Mouse (Mus musculus) heart, embryonic 10.5 days (tissue): ENCODE data around the gene B3gnt8. TPM values are rescaled to one million over a fixed set of nuclear protein-coding genes. Genes with fewer than 3 reads are reported as not detected.

Source experiments
- DNase-seq: peaks from one replicate; pipeline ENCODE4 v3.0.0-alpha.2; 2017; ENCODE audit warnings: low spot score
- H3K27ac ChIP-seq: fragments of 300-500 bp; sonication (generic); 2 replicates; pipeline ENCODE4 v1.5.1; 2016; ENCODE audit warnings: mild to moderate bottlenecking
- H3K27me3 ChIP-seq: fragments of 300-500 bp; sonication (generic); 2 replicates; pipeline ENCODE4 v1.6.1; 2016; ENCODE audit warnings: mild to moderate bottlenecking; ENCODE audit not compliant: poor library complexity, insufficient read depth, severe bottlenecking
- H3K36me3 ChIP-seq: fragments of 300-500 bp; sonication (generic); 2 replicates; pipeline ENCODE4 v1.6.1; 2016; ENCODE audit warnings: mild to moderate bottlenecking, moderate library complexity
- H3K4me1 ChIP-seq: fragments of 300-500 bp; sonication (generic); 2 replicates; pipeline ENCODE4 v1.6.1; 2016; ENCODE audit warnings: mild to moderate bottlenecking
- H3K4me3 ChIP-seq: fragments of 300-500 bp; sonication (generic); 2 replicates; pipeline ENCODE4 v1.5.1; 2016; ENCODE audit warnings: mild to moderate bottlenecking, moderate library complexity
- H3K9me3 ChIP-seq: fragments of 300-500 bp; sonication (generic); 2 replicates; pipeline ENCODE4 v1.6.1; 2016; ENCODE audit warnings: mild to moderate bottlenecking, moderate library complexity
- WGBS: fragments of 180-500 bp; shearing (Covaris S2); methylation state at CpG from one replicate; pipeline ENCODE4 v1.1.7; 2016; 5-methylcytosine and 5-hydroxymethylcytosine counted together
- polyA plus RNA-seq: library from polyadenylated mRNA; unstranded; fragments of >200 nt; fragmentation: Nextera tagmentation; extraction: Ambion mirVana; gene quantifications from 2 replicates; pipeline ENCODE4 v1.2.1, GENCODE M21; 2016

B3gnt8 gene
- polyA plus RNA-seq, 1 experiment from 2014 or later, result 5.4 TPM

DNA sequence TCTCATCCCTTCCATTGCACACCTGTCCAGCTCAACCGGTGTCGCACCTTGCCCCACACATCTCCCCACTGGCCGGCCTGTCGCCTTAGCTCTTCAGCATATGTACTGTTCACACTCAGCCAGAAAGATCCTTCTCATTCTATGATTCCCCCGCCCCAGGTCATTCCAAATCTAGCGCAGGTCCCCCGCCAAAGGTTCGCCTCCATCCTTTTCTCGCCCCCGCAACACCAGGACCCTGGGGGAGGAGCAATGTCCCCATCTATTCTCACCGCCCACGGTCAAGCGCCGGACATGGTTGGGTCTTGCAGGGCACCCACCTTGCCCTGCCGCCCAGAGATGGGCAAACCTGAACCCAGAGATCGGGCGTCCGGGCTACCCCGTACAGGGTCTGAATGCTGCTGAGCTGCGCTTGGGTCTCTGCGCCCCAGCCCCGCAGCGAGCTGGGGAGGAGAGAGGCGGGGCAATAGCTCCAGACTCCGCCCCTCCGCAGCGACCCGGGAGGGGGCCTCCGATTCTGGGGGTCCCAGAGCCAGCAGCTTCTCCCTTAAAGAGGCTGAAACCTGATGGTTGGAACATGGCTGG is 48.4 kb downstream of the B3gnt8 start, which contains the start of gene Tmem91:
Gene Tmem91, minus strand, starts transcription at position 448 of the 582 bp plus-strand sequence.
- 3% methylated on average over 29 of the region's 29 CpGs for WGBS
- peaks cover 45% of the 10 kb centered on the region for H3K27me3 ChIP-seq

DNA sequence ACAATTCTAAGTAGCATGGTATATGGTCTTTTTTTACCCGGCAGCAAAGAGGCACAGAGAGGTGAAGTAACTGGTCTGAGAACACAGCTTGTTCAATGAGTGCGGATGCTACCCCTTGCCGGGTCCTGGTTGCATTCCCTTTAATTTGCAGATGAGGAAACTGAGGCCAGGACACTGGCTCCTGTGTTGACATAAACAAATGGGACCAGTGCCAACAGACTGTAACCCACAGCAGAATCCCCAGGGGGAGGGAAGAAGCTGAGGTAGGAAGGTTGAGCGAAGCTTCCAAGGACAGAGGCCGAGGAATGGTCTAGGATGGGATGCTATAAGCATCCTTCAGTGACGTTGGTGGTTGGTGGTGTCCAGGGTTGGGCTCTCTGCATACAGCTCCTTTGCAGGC is 49.0 kb downstream of the B3gnt8 start:
- Histone ChIP-seq H3K27me3 (peaks cover 45% of the 10 kb centered on the region), H3K36me3 (no peaks in the 10 kb centered on the region), H3K9me3 (peaks cover 4% of the 10 kb centered on the region), H3K4me1 (peaks cover 16% of the 10 kb centered on the region; the same call in 1 of the 2 replicates), H3K27ac (no peak overlapping the region), H3K4me3 (peak overlapping the region; percentile 48; the same call in 1 of the 2 replicates)
- 42% methylated on average over 6 of the region's 6 CpGs for WGBS
- no peak for DNase-seq

More for the DNA sequence above, 48.4 kb downstream of the B3gnt8 start, which contains the start of gene Tmem91:
- DNase-seq, result no peak
- Histone ChIP-seq H3K9me3 (peaks cover 4% of the 10 kb centered on the region), H3K4me1 (peaks cover 10% of the 10 kb centered on the region; the same call in 1 of the 2 replicates), H3K4me3 (peak within 1 kb of the TSS; percentile 48), H3K27ac (no peak within 1 kb of the TSS), H3K36me3 (no peaks in the 10 kb centered on the region)

DNA sequence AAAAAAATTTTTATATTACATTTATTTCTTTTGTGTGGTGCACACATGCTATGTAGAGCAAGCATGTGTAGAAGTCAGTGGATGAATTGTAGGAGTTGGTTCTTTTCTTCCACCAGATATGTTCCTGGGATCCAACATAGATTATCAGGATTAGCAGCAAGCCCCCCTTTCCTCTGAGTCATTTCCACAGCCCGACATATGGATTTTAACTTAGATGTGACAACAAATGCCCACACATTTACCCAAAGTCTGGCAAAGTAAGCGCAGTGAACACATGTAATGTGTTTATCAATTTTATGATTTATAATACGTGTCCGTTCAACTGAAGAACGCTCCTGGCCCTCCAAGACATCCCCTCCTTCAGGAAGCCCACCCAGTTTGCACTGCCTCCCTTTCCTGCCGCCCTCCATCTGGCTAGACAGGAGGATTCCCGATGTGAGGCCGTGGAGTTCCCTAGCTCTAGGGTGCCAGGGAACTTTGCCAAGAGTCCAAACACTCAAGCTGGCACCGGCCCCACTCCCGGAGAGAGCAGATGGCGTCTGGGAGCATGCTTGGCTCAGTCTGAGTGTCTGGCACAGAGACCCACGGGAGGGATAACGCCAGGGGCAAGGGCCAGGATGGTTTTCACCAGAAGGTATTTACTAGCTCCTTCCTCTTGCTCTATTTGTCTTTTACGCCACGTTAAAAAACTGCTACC is 49.8 kb downstream of the B3gnt8 start:
- Histone ChIP-seq H3K27ac (no peak overlapping the region), H3K4me1 (peaks cover 22% of the 10 kb centered on the region), H3K27me3 (peaks cover 45% of the 10 kb centered on the region), H3K36me3 (no peaks in the 10 kb centered on the region), H3K4me3 (no peak overlapping the region), H3K9me3 (peaks cover 4% of the 10 kb centered on the region)
- no peak for DNase-seq
- WGBS, result 74% methylated on average over 15 of the region's 15 CpGs

DNA sequence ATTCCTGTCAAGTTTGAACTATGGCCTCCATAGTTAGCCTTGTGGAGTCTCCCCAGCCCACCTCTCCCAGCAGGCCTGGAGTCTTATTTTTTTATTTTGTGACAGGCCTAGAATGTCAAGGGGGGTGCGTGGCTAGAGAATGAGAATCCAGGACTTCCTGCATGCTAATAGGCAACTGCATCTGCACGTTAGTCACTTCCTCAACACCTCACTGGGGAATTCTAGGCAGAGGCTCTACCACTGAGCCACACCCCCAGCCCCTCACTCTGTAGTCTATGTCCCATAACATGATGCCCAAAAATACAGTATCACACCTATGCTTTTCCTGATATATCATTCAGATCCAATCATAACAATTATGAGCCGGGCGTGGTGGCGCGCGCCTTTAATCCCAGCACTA is 50.6 kb downstream of the B3gnt8 start:
- Histone ChIP-seq H3K9me3 (peaks cover 4% of the 10 kb centered on the region), H3K4me3 (no peak overlapping the region), H3K27ac (no peak overlapping the region), H3K4me1 (peaks cover 30% of the 10 kb centered on the region), H3K36me3 (no peaks in the 10 kb centered on the region), H3K27me3 (peaks cover 45% of the 10 kb centered on the region)
- no peak for DNase-seq
- 91% methylated on average over 7 of the region's 7 CpGs for WGBS

DNA sequence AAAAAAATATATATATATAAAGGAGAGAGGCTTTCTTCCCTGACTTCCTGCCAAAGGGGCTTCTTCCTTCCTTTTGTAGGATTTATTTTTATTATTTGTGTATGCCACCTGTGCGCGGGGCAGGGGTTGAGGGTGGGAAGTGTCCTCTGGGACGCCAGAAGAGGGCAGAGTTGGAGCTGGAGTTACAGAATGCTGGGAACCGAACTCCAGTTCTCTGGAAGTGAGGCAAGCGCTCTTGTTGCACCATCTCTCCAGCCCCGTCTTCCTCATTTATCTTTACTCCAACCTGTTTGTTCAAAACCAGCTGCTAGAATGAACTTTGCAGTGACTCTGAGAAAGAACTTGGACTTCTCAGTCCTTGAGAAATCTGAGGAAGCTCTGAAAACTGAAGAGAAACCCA is 53.5 kb downstream of the B3gnt8 start:
- 7% methylated on average over 6 of the region's 6 CpGs for WGBS
- Histone ChIP-seq H3K36me3 (0 out of 2 replicates have a peak, but pooled peaks cover 5% of the 10 kb centered on the region), H3K4me3 (peak overlapping the region; percentile 79), H3K27ac (peak overlapping the region; percentile 95), H3K9me3 (no peaks in the 10 kb centered on the region), H3K4me1 (peaks cover 38% of the 10 kb centered on the region), H3K27me3 (peaks cover 25% of the 10 kb centered on the region)
- no peak for DNase-seq

DNA sequence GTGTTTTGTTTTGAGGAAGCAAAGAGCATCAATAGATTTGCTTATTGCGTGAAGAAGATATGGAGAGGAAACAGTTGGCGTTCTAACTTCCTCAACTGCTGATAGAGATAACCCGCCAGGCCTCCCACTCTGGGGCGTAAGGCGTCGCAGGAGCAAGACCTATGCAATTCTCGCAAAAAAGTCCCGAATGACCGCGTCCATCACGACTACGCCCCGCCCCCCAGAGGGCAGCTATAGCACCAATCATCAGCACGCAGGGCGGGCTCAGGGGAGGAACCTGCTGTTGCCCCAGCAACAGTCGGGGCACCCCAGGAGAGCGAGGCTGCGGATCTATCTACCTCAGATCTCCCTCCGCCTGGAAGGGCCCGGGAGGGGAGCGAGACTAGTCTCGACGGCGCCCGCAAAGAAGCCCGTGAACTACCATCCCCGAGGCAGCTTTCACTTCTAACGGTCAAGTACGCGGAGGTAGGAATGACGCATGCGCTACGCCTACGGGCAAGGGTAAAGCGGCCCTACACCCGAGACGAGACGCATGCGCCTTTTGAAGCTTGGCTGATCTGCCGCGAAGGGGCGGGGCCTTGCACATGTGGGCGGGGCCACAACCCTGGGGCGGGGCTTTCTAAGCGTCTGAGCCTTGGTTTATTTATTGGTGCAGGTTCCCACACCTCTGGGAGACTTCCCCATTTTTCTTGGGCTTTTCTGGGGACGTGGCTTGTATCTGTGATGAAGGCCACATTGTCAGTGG is 54.2 kb downstream of the B3gnt8 start, which contains the start of gene B9d2:
Gene B9d2, plus strand, starts transcription at position 267 of the 745 bp plus-strand sequence.
- peaks cover 23% of the 10 kb centered on the region for H3K27me3 ChIP-seq
- 0 out of 2 replicates have a peak, but pooled peaks cover 5% of the 10 kb centered on the region for H3K36me3 ChIP-seq
- H3K9me3 ChIP-seq, result no peaks in the 10 kb centered on the region
- peak; percentile 98 for DNase-seq
- peak within 1 kb of the TSS; percentile 79 for H3K4me3 ChIP-seq
- under 1% methylated on average over 46 of the region's 46 CpGs for WGBS
- H3K4me1 ChIP-seq, result peaks cover 35% of the 10 kb centered on the region
- peak within 1 kb of the TSS; percentile 95 for H3K27ac ChIP-seq

DNA sequence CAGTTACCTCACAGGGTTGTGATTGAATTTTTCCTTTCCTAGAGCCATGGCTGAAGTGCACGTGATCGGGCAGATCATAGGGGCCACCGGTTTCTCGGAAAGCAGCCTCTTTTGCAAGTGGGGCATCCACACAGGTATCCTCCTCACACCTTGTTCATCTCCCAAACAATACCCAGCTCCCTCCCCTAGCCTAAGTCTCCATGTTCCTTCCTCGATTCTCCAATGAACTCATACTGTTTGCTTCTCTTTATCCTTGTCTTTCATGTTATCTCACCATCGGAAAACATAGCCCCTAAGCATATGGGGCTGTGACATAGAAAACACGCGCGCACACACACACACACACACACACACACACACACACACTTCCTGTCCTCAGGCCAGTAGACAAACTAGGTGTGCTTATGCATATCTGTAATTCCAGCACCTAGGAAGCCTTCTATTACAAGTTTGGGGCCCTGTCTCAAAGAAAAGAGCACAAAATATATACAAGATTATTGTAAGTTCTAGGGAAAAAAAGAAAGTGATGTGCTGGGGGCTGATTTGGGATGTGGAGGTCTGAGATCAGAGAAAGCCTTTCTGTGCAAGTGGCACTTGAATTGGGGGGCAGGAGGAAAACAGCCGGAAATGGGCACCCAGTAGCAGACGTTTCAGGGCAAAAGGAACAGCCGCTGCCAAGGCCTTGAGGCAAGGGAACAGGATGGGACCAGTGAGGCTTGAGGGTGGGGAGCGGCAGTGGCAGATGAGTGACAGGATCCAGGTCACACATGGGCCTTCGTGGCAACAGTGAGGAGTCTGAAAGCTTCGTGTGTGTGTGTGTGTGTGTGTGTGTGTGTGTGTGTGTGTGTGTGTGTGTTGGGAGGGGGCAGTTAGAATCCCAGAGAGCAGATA is 55.1 kb downstream of the B3gnt8 start:
- peaks cover 23% of the 10 kb centered on the region for H3K27me3 ChIP-seq
- 53% methylated on average over 14 of the region's 15 CpGs for WGBS
- H3K4me3 ChIP-seq, result peak overlapping the region; percentile 79
- no peak for DNase-seq
- peaks cover 43% of the 10 kb centered on the region for H3K4me1 ChIP-seq
- no peak overlapping the region for H3K27ac ChIP-seq
- H3K9me3 ChIP-seq, result no peaks in the 10 kb centered on the region
- 0 out of 2 replicates have a peak, but pooled peaks cover 5% of the 10 kb centered on the region for H3K36me3 ChIP-seq

DNA sequence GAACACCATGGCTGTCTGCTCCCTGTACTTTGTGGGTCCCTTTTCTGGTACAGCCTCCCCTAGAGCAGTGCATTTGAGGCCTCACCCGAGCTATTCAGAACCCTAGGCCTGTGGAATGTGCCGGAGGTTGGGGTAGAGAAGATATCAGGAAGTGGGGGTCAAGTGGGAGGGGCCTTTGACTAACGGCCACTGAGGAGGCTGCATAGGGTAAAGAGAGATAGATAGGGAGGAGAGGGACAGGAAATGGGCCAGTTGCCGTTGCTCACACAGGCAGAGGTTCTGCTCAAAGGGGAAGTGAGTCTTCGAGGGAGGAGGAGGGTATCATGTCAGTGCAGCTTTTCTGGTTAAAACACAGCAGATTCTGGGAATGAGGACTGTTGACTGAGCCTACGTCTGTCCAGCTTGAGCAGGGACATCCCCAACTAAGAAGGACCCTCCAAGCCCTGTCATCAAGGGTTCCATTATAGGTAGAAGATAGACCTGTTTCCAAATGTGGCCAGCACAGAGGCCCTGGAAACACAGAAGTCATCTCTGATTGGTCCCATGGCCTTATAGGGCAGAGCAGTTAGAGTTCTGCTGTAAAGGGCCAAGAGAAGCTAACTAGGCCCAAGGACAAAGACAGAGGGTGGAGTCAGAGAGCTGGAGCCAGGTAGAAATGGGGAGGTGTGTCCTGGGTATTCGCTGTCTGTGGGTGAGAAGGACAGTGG is 57.2 kb downstream of the B3gnt8 start:
- Histone ChIP-seq H3K36me3 (0 out of 2 replicates have a peak, but pooled peaks cover 5% of the 10 kb centered on the region), H3K27me3 (peaks cover 38% of the 10 kb centered on the region), H3K4me1 (peaks cover 64% of the 10 kb centered on the region), H3K9me3 (no peaks in the 10 kb centered on the region), H3K27ac (no peak overlapping the region), H3K4me3 (peak overlapping the region; percentile 13; the same call in 1 of the 2 replicates)
- WGBS, result 43% methylated on average over 7 of the region's 7 CpGs
- no peak for DNase-seq

DNA sequence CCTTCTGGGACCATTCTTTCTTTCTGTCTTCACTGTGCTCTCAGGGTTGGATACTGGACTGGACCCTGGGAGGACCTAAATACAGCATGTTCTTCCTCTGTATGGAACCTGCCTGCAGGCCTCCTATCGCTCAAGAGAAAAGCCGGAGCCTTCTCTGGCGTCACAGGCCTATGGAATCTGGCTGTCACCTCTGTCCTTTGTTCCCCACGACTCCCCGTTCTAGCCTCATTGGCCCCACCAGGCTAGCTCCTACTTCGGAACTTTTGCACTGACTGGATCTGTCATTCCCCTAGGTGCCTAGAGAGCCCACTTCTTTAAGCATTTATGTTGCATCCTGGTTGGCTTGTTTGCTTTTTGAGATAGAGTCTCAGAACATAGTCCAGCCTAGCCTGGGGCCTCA is 58.2 kb downstream of the B3gnt8 start:
- Histone ChIP-seq H3K27me3 (peaks cover 41% of the 10 kb centered on the region), H3K4me3 (no peak overlapping the region), H3K36me3 (0 out of 2 replicates have a peak, but pooled peaks cover 5% of the 10 kb centered on the region), H3K27ac (no peak overlapping the region), H3K9me3 (no peaks in the 10 kb centered on the region), H3K4me1 (peaks cover 74% of the 10 kb centered on the region)
- DNase-seq, result no peak
- WGBS, result 87% methylated on average over 6 of the region's 6 CpGs
